Mouse (Mus musculus): ENCODE measurements around the gene Alox12b.
A peak's percentile ranks its signal among the peaks of the same experiment; 100 is the strongest.

DNA sequence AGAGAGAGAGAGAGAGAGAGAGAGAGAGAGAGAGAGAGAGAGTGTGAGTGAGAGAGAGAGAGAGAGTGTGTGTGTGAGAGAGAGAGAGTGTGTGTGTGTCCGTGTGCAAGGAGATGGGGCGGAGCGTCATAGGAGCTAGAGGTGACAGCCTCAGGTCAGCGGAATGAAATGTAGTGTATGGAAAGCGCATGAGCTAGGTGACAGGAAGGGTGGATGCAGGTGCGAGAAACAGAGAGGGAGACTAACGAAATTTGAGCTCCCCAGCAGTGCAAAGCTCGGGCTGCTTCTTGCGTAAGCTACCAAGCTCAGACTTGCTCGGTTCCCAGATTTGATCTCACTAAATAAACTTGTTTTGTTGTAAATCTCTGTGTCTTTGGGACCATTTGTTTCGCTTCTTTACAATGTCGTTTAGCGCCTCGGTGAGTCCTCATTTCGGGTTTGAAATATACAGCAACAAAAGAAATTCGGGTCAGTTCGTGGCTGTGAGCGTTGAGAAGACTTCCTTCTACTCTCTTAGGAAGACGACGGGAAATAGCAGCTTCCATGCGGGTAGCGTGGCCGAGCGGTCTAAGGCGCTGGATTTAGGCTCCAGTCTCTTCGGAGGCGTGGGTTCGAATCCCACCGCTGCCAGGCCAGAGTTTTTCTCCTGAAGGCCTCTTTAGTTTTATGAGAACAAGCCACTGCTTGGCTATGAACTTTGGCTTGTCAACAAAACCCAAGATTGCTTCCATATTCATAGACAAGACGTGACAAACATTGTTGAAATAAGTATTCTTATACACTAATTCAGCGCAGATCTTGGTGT is 32.9 kb upstream of the Alox12b start:
- 0 out of 2 replicates have a peak, but pooled peaks have one; percentile 16 for TF ChIP-seq EP300 (IDR thresholded peaks at IDR 0.05; ENCODE audit: insufficient read depth, low read depth, low read length)
- no peak for TF ChIP-seq CTCF (IDR thresholded peaks at IDR 0.05; ENCODE audit: low read depth, low read length)

Measured in ES-Bruce4 (cell line).